Mouse (Mus musculus) left cerebral cortex, postnatal 36 days (tissue): Measurements from ENCODE around the gene Tmem129. TPM values are rescaled to one million over a fixed set of nuclear protein-coding genes. Genes with fewer than 3 reads are reported as not detected.

ENCODE experiments used
- DNase-seq, 2 experiments: peaks; one replicate each; pipeline ENCODE4 v3.0.0; 2021 to 2022; ENCODE audit warnings: low spot score in 2 of 2, mixed read lengths in 1 of 2
- intact Hi-C: fragments of 180-260 bp; cut with DNase I; formaldehyde crosslinking; loops from one replicate; pipeline ENCODE4 v1.15.1; 2025
- total RNA-seq, 2 experiments: library from RNA; stranded (reverse); gene quantifications; 2 replicates each; pipeline ENCODE4 v1.2.3; 2021

The Tmem129 gene
- 10 to 100 TPM; 24.4 to 27.5 TPM for total RNA-seq

DNA sequence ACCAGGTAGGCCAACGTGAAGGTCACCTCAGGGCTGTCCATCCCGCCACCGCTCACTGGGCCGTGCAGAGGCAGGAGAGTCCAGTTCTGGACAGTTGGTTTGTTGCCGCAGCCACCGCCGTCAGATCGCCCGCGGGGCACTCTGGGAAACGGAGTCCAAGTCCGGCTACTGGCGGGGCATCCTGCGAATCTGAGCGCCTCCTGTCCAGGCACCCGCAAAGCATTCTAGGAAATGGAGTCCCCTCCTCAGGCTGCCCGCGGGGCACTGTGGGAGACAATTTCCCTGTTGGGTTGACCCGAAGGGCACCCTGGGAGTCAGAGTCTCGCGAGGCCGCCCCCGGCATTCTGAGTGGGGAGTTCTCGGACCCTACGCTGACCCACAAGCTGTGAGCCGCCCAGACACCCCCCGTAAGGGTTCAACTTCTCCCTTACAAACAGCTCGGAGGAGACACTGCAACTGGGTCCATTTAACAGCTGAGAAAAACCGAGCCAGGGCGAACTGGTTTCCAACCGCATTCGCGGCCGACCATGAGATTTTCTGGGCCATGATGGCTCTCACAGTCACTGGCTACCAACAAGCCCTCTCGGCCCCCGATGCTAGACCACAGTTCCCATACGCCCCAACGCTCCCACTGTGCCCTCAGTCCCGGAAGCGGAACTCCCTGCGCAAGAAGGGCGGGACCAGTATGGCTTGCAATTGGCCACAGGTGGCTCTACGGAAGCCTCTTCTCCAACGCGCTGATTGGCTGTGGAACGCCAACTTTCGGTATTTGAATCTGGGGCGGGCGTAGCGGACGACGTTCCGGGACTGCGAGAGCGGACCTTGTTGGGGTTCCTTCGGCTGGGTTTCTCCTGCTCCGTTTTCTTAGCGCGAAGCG lies at the start of gene Tmem129, which contains the start of gene Tacc3:
TSS of gene Tmem129 (minus strand) at position 630 of the 877 bp plus-strand sequence.
TSS of gene Tacc3 (plus strand) at position 342 of the 877 bp plus-strand sequence.
- peak; percentile 99 for DNase-seq
- intact Hi-C loops: loop anchor here (1.0 to 10.0 kb wide), 2 partner anchors 29 to 277 kb away; partner anchors contain the start of genes Fam53a, Gm9903 and Nelfa

DNA sequence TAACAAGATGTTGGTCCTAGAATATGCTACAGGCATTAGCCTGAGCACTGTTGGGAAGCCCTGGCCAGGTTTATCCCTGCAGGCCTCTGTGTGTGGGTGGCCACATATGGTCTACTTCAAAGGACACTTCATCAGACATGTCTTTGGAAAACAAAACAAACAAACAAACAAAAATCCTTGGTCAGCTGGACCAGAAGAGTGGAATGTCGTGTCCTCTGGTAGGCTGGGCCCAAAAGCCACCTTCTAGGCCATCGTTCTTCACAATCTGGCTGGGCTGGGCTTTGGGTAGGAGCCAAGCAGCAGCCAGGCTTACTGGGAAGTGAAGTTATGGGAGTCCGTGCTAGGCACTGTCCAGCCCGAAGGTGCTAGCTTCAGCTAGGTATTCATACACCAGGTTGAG lies 48.9 kb upstream of the Tmem129 start:
- intact Hi-C loops: no loop called here
- DNase-seq: no peak

DNA sequence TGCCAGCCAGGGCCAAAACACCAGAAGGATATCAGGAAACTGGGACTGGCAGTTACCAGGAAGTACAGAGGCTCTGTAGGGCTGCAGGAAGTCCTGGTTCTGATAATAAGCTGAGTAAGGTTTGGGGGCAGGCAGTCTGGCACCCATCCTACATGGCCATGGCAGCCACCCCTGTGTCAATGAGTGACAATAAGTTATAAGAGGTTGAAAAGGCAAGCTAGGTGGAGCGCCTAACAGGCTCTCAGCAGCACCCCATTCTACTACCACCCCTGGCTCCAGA lies 48.1 kb upstream of the Tmem129 start:
- no peak for DNase-seq
- intact Hi-C loops: no loop called here

GRCm38 (mm10) chr5:33705612-33706349 lies 47.6 kb upstream of the Tmem129 start:
- intact Hi-C loops: no loop called here
- no peak for DNase-seq

DNA sequence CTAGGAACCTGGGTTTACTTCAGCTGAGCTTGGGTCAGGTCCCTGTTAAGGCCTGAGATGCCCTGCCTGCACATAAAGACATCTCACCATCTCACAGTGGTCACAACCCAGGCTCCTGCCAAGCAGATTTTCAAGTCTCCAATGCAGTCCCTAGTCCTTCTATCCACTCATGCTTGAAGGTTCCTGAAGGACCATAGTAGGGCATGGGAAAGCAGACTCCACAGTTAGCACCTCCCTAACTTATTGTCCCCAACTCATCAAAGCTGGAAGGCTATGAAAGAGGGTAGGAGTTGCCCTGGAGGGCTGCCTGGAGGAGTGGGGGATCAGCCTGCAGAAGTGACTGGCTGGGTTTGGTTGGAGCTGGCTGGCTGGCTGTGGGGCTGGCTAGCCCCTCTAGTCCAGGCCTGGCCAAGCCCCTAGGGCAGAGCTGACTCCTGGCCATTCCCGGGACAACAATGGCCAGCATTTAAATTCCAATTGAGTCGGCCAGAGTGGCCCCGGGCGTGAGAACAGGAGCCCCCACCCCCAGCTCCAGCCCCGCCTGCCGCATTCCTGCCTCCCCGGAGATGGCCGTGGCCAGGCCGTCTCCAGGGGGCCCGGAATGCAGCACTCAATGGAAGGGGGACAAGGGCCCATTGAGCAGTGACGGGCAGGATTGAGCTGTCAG lies 46.9 kb upstream of the Tmem129 start:
- intact Hi-C loops: no loop called here
- peak in 1 of 2 experiments; percentile 41 for DNase-seq

GRCm38 (mm10) chr5:33703999-33704398 lies 45.8 kb upstream of the Tmem129 start:
- intact Hi-C loops: no loop called here
- DNase-seq: no peak

DNA sequence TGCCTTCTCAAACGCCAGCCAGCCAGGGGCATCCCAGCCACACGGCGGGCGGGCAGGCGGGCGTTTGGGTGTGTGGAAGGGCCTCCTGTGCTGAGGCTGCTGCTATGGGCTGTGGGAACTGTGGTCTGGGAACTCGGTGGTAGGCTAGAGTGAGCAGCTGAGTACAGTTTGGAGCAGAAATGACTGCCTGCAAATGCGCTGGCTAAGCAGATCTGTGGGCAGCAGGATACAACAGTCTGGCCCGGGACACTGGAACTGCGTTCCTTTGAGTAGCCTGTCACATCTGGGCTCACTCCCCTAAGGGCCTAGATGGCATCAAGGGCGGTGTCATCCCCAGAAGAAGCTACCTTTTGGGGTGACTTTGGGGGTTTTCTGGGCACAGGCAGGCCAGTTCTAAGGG lies 43.6 kb upstream of the Tmem129 start:
- intact Hi-C loops: no loop called here
- DNase-seq: no peak

DNA sequence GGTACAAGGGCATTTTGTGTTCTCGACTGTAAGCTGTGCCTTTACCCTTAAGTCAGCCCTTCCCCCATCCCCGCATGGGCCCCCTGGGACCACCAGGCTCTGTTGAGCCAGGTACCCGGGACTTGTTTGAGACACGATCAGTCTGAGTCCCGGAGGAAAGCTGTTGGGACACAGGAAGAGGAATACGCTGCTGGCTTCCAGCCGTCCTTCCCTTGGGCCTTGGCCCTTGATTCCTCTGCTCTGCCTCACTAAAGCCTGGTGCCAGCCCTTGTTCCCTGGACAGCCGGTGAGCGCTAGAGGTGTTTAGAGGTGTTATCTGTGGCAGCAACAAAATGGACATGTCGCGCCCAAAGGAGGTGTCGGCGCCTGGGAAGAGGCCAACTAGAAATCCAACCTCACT lies 41.8 kb upstream of the Tmem129 start:
- intact Hi-C loops: no loop called here
- DNase-seq: no peak

DNA sequence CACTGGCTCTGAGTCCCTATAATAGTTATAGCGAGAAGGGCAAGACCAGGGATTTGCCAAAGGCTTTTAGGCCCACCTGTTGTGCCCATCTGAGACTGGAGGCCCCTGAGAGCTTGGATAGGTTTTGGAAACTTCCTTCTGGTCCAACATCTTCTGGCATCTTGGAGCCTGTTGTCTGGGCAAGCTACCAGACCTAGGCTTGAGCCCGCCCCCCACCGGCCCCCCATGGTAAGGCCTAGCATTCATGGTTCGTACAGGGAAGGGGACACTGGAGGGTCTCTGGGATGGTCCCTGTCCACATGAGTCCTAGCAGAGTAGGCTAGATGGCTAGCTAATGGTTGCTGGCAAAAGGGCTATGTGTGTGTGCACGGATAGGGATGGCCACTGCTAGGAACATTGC lies 40.5 kb upstream of the Tmem129 start:
- intact Hi-C loops: no loop called here
- no peak for DNase-seq

GRCm38 (mm10) chr5:33697947-33698512 lies 39.8 kb upstream of the Tmem129 start:
- peak in 1 of 2 experiments; percentile 36 for DNase-seq

GRCm38 (mm10) chr5:33697534-33697933 lies 39.3 kb upstream of the Tmem129 start:
- no peak for DNase-seq

More at GRCm38 (mm10) chr5:33697947-33698512, 39.8 kb upstream of the Tmem129 start:
- intact Hi-C loops: no loop called here

GRCm38 (mm10) chr5:33696430-33696829 lies 38.2 kb upstream of the Tmem129 start:
- intact Hi-C loops: no loop called here
- no peak for DNase-seq

More at GRCm38 (mm10) chr5:33697534-33697933, 39.3 kb upstream of the Tmem129 start:
- intact Hi-C loops: no loop called here

- no peak for DNase-seq
- intact Hi-C loops: no loop called here
These were observed 37.5 kb upstream of the Tmem129 start for GRCm38 (mm10) chr5:33695718-33696121.

- intact Hi-C loops: no loop called here
- DNase-seq: peak; percentile 24 to 50
These were observed 36.9 kb upstream of the Tmem129 start for GRCm38 (mm10) chr5:33694848-33695717.

- intact Hi-C loops: no loop called here
- DNase-seq: no peak
These were observed 36.2 kb upstream of the Tmem129 start for GRCm38 (mm10) chr5:33694461-33694847.

DNA sequence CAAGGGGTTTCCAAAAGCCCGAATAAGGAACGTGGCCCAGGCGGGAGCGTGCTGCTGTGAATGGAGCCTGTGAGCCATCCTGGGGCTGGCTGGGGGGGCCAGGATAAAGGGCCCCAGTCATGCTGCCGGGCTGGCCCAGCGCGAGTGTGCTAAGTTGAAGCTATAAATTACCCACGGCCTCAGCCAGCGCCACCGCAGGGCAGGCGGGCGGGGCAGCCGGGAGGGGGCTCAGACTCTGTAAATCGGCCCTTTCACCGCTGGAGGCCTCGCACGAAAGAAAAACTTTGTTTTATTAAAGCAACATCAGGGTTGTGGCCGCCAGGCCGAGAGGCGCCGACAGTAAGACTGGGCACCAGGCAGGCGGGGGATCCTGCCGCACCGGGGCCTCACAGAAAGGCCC lies 34.2 kb upstream of the Tmem129 start:
- DNase-seq: no peak
- intact Hi-C loops: no loop called here

- no peak for DNase-seq
- intact Hi-C loops: loop anchor here (5.0 kb wide), 1 partner anchor 32 kb away; the partner anchor contains the start of gene Fgfr3
These were observed 31.8 kb upstream of the Tmem129 start for GRCm38 (mm10) chr5:33689852-33690645.

GRCm38 (mm10) chr5:33689221-33689844 lies 31.1 kb upstream of the Tmem129 start:
- no peak for DNase-seq
- intact Hi-C loops: loop anchor here (5.0 kb wide), 1 partner anchor 33 kb away; the partner anchor contains the start of gene Fgfr3
